Mouse (Mus musculus): ENCODE results near the gene Inka2.

Inka2 gene

DNA sequence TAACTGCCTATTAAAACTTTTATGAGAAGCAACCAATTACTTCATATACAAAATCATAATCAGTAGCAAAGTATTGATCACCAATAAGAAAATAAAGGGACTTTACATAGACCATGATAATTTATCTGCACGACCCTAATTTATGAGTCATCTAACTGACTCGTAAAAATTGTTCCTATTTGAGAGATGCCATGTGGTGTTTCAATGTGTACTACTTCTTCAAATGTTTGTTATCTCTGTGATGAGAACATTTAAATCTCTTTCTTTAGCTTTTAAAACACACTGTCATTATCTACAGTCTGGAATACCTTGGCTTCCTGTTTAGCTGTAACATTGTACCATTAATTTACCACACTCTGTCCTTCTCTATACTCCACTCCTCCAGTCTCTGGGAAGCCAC lies 65.0 kb downstream of the Inka2 start:
- ATAC-seq (ENCODE audit: insufficient number of reproducible peaks, low FRiP score, low TSS enrichment): no peak
